Mouse (Mus musculus): ENCODE measurements around the gene Atrip. TPM values are rescaled to one million over a fixed set of nuclear protein-coding genes. Genes with fewer than 3 reads are reported as not detected.

Gene Atrip
- polyA plus RNA-seq, 1 experiment from 2014 or later, result 18.6 TPM

DNA sequence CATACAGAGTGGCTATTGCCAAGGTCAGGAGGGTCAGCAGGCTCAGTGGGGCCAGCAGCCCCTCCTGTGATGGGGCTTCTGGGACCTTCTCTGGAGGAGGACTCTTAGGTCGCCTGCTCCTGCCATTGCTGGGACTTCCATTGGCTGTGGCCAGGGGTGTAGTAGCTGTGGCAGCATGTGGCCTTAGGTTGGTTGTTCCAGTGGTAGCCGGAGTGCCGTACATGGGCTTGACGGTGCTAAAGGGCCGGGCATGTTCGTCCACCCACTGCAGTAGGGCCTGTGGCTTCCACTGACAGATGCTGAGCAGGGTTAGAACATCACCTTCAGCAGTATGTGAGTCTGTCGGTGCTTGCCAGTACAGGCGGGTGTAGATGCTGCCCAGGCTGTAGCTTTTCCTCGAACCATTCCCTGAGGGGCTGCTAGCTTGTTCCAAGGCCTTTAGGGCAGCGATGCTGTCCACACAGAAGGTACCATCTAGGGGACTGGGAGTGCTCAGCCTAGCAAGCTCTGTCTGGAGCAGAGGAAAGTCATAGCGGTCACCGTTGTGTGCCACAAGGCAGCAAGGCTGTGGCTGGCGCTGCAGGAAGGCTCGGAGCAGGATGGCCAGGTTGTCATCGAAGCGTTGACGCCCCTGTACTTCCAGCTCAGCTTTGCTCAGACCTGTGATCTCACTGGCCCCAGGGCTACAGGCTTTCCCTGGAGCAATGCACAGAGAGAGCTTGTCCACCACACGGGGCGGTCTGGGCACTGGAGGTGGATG is 15.7 kb downstream of the Atrip start:
- WGBS (ENCODE audit: insufficient replicate concordance), result 91% methylated on average over 19 of the region's 19 CpGs
- H3K4me2 ChIP-seq, result peak overlapping the region; percentile 67
- peak overlapping the region; percentile 53 for H3K9ac ChIP-seq (ENCODE audit: low read depth, low read length)
- ATAC-seq (replicated peaks; ENCODE audit: insufficient number of reproducible peaks, low FRiP score, low TSS enrichment), result no peak
- peaks cover 18% of the 10 kb centered on the region for H3K36me3 ChIP-seq (ENCODE audit: control insufficient read depth, insufficient read depth, low read length)
- peaks cover 21% of the 10 kb centered on the region for H3K4me1 ChIP-seq (ENCODE audit: control insufficient read depth, insufficient read depth, low read length)
- no peaks in the 10 kb centered on the region for H3K27me3 ChIP-seq (ENCODE audit: control insufficient read depth, insufficient read depth, low read length)
- H3K27ac ChIP-seq (ENCODE audit: low read depth, low read length), result peak overlapping the region; percentile 81; the same call in 1 of the 2 replicates
- no peak overlapping the region for H3K4me3 ChIP-seq (ENCODE audit: low read depth, low read length)
- no peaks in the 10 kb centered on the region for H3K9me3 ChIP-seq (replicated peaks; ENCODE audit: control insufficient read depth, low read length)

DNA sequence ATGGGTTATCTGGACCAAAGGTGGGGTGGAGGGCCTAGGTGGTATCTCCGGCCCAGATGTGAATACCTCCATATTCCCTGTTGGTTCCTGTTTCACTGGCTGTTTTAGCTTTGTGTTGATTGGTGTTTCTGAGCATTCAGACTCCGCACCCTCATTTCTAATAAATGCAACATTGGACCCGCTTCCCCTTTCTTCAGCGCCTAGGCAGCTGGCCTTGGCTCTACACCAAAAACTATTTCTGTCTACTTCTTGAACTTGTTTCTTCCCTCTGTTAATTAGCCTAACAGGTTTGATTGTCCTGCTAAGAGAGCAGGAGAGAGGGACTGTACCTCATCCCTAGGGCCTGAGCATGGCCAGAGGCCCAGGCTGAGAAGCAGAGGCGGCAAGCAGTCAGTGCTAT is 16.4 kb downstream of the Atrip start:
- H3K9ac ChIP-seq (ENCODE audit: low read depth, low read length), result no peak overlapping the region

DNA sequence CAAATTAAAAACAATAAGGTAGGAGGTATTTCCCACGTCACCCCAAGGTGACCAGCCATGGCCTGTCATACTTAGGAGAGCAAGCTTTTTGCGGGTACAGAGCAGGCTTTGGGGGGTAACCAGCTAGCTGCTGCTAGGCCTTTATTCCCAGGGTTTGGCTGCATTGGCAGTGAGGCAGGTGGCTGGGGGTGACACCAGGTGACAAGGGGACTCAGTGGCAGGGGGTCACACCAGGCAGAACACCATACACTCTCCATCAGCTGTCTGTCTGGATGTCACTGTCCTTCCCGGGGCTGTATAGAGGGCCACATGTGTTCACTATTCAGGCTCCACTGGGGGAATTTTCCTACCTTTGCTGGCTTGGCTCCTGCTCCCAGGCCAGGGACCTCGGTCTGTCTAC is 17.0 kb downstream of the Atrip start:
- no peak overlapping the region for H3K4me2 ChIP-seq
- no peak overlapping the region for H3K4me3 ChIP-seq (ENCODE audit: low read depth, low read length)
- H3K36me3 ChIP-seq (ENCODE audit: control insufficient read depth, insufficient read depth, low read length), result peaks cover 18% of the 10 kb centered on the region
- H3K9ac ChIP-seq (ENCODE audit: low read depth, low read length), result no peak overlapping the region
- WGBS (ENCODE audit: insufficient replicate concordance), result 83% methylated on average over 4 of the region's 4 CpGs
- no peak overlapping the region for H3K27ac ChIP-seq (ENCODE audit: low read depth, low read length)
- H3K27me3 ChIP-seq (ENCODE audit: control insufficient read depth, insufficient read depth, low read length), result no peaks in the 10 kb centered on the region
- peaks cover 21% of the 10 kb centered on the region for H3K4me1 ChIP-seq (ENCODE audit: control insufficient read depth, insufficient read depth, low read length)
- H3K9me3 ChIP-seq (replicated peaks; ENCODE audit: control insufficient read depth, low read length), result no peaks in the 10 kb centered on the region
- ATAC-seq (replicated peaks; ENCODE audit: insufficient number of reproducible peaks, low FRiP score, low TSS enrichment), result no peak

More for the DNA sequence above, 16.4 kb downstream of the Atrip start:
- no peak for ATAC-seq (replicated peaks; ENCODE audit: insufficient number of reproducible peaks, low FRiP score, low TSS enrichment)
- Histone ChIP-seq H3K27ac (ENCODE audit: low read depth, low read length) (no peak overlapping the region), H3K9me3 (replicated peaks; ENCODE audit: control insufficient read depth, low read length) (no peaks in the 10 kb centered on the region), H3K27me3 (ENCODE audit: control insufficient read depth, insufficient read depth, low read length) (no peaks in the 10 kb centered on the region), H3K4me3 (ENCODE audit: low read depth, low read length) (no peak overlapping the region), H3K36me3 (ENCODE audit: control insufficient read depth, insufficient read depth, low read length) (peaks cover 18% of the 10 kb centered on the region), H3K4me1 (ENCODE audit: control insufficient read depth, insufficient read depth, low read length) (peaks cover 21% of the 10 kb centered on the region), H3K4me2 (no peak overlapping the region)
- WGBS (ENCODE audit: insufficient replicate concordance), result 86% methylated on average over 5 of the region's 5 CpGs

DNA sequence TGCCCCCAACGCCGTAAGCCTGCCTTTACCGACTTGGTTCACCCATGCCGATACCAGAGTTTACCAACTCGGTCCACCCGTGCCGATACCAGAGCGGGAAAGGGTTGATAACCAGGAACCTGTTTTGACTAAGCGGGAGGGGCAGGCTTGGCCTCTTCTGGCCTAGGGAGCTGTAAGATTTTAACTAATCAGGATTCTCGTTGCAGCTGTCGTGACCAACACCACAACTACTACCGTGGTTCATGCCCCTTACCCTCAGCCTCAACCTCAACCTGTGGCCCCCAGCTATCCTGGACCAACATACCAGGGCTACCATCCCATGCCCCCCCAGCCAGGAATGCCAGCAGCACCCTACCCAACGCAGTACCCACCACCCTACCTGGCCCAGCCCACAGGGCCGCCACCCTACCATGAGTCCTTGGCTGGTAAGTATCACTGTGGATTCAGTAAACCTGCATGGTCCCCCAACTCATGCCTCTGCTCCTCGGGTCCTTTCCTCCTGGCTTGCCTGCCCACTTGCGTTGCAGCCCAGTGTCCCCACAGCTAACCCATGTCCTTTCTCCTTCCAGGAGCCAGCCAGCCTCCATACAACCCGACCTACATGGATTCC is 17.7 kb downstream of the Atrip start:
- Histone ChIP-seq H3K4me1 (ENCODE audit: control insufficient read depth, insufficient read depth, low read length) (peaks cover 21% of the 10 kb centered on the region), H3K27me3 (ENCODE audit: control insufficient read depth, insufficient read depth, low read length) (no peaks in the 10 kb centered on the region), H3K4me3 (ENCODE audit: low read depth, low read length) (no peak overlapping the region), H3K4me2 (no peak overlapping the region), H3K9ac (ENCODE audit: low read depth, low read length) (no peak overlapping the region), H3K36me3 (ENCODE audit: control insufficient read depth, insufficient read depth, low read length) (peaks cover 18% of the 10 kb centered on the region), H3K27ac (ENCODE audit: low read depth, low read length) (no peak overlapping the region), H3K9me3 (replicated peaks; ENCODE audit: control insufficient read depth, low read length) (no peaks in the 10 kb centered on the region)
- no peak for ATAC-seq (replicated peaks; ENCODE audit: insufficient number of reproducible peaks, low FRiP score, low TSS enrichment)
- WGBS (ENCODE audit: insufficient replicate concordance), result 92% methylated on average over 17 of the region's 17 CpGs

DNA sequence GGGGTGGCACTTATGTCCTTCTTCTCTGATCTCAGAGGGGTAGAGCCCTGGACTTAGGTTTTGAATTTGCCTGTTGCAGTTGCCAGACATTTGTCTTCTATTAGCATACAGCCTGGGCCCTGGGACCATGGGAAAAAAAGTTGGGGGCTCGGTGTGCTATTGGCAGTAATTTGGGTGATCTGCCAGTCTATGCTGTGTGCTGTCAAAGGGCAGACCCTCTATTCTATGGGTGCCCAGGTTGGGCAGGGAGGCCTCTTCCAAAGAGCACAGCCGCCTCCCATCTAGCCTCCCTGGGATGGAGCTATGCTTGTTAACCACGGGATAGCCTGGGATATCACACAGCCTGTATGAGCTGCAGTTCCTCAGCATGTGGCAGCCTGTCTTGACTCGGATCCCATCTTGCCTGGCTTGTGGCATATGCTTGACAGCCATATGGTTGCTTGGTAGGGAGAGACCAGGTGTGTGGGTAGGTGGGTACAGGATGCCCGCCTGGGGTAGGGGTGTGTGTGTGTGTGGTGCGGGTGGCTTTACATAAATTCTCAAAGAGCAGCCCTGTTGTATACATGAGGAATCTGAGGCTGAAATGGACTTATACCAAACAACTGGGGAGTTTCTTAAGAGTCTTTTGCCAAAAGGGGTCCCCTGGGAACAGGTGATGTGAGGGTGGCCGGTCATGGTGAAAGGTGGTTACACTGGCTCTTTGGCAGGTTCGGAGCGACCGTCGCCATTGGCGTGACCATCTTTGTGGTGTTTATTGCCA is 18.5 kb downstream of the Atrip start:
- Histone ChIP-seq H3K27me3 (ENCODE audit: control insufficient read depth, insufficient read depth, low read length) (no peaks in the 10 kb centered on the region), H3K36me3 (ENCODE audit: control insufficient read depth, insufficient read depth, low read length) (peaks cover 18% of the 10 kb centered on the region), H3K9ac (ENCODE audit: low read depth, low read length) (peak overlapping the region; percentile 16; the same call in 1 of the 2 replicates), H3K4me2 (peak overlapping the region; percentile 60), H3K27ac (ENCODE audit: low read depth, low read length) (peak overlapping the region; percentile 70), H3K4me1 (ENCODE audit: control insufficient read depth, insufficient read depth, low read length) (peaks cover 21% of the 10 kb centered on the region), H3K4me3 (ENCODE audit: low read depth, low read length) (peak overlapping the region; percentile 32), H3K9me3 (replicated peaks; ENCODE audit: control insufficient read depth, low read length) (no peaks in the 10 kb centered on the region)
- 88% methylated on average over 12 of the region's 12 CpGs for WGBS (ENCODE audit: insufficient replicate concordance)
- no peak for ATAC-seq (replicated peaks; ENCODE audit: insufficient number of reproducible peaks, low FRiP score, low TSS enrichment)

DNA sequence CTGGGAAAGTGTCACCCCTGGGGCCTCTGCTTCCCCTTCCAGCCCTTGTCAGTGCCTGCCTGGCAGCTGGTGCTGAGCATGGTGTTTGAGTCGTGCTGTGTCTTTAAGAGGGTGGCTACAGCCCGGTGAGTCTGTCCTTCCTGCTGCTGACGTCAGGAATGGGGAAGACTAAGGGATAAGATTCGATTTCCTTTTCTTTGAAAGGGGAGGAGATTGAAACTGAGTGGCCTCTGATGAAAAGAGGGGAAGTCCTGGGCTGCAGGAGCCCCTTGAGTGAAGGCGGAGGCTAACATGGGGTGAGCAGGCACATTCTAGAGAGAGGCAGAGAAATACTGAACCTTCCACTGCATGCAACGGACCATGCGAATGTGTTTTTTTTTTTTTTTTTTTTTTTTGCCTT is 19.2 kb downstream of the Atrip start:
- H3K4me2 ChIP-seq, result peak overlapping the region; percentile 60
- no peaks in the 10 kb centered on the region for H3K27me3 ChIP-seq (ENCODE audit: control insufficient read depth, insufficient read depth, low read length)
- H3K36me3 ChIP-seq (ENCODE audit: control insufficient read depth, insufficient read depth, low read length), result peaks cover 18% of the 10 kb centered on the region
- H3K9me3 ChIP-seq (replicated peaks; ENCODE audit: control insufficient read depth, low read length), result no peaks in the 10 kb centered on the region
- H3K9ac ChIP-seq (ENCODE audit: low read depth, low read length), result peak overlapping the region; percentile 16
- ATAC-seq (replicated peaks; ENCODE audit: insufficient number of reproducible peaks, low FRiP score, low TSS enrichment), result peak; percentile 68; the same call in 1 of the 2 replicates
- H3K4me1 ChIP-seq (ENCODE audit: control insufficient read depth, insufficient read depth, low read length), result peaks cover 19% of the 10 kb centered on the region
- WGBS (ENCODE audit: insufficient replicate concordance), result 8% methylated on average over 7 of the region's 7 CpGs
- H3K27ac ChIP-seq (ENCODE audit: low read depth, low read length), result peak overlapping the region; percentile 70
- H3K4me3 ChIP-seq (ENCODE audit: low read depth, low read length), result peak overlapping the region; percentile 32

DNA sequence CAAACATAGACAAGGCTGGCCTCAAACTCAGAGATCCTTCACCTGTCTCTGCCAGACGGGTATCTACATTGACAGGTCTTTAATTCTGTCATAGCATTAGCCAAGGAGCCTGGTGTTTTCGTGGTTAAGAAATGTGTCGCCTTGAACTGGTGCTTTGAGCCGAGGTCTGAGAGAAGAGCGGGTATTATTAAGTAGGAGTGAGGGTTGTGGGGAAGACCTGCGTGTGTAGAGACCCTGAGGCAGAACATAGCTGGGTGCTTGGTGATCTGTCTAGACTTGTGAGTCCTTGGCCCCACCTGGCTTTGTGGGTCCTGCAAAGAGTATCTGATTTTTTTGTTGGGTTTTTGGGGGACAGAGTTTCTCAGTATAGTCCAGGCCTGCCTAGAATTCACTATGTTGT is 20.1 kb downstream of the Atrip start:
- H3K27ac ChIP-seq (ENCODE audit: low read depth, low read length), result peak overlapping the region; percentile 70; the same call in 1 of the 2 replicates
- H3K36me3 ChIP-seq (ENCODE audit: control insufficient read depth, insufficient read depth, low read length), result peaks cover 18% of the 10 kb centered on the region
- ATAC-seq (replicated peaks; ENCODE audit: insufficient number of reproducible peaks, low FRiP score, low TSS enrichment), result no peak
- H3K9ac ChIP-seq (ENCODE audit: low read depth, low read length), result no peak overlapping the region
- H3K4me2 ChIP-seq, result no peak overlapping the region
- peaks cover 12% of the 10 kb centered on the region for H3K4me1 ChIP-seq (ENCODE audit: control insufficient read depth, insufficient read depth, low read length)
- H3K27me3 ChIP-seq (ENCODE audit: control insufficient read depth, insufficient read depth, low read length), result no peaks in the 10 kb centered on the region
- no peaks in the 10 kb centered on the region for H3K9me3 ChIP-seq (replicated peaks; ENCODE audit: control insufficient read depth, low read length)
- no peak overlapping the region for H3K4me3 ChIP-seq (ENCODE audit: low read depth, low read length)
- 77% methylated on average over 6 of the region's 6 CpGs for WGBS (ENCODE audit: insufficient replicate concordance)

DNA sequence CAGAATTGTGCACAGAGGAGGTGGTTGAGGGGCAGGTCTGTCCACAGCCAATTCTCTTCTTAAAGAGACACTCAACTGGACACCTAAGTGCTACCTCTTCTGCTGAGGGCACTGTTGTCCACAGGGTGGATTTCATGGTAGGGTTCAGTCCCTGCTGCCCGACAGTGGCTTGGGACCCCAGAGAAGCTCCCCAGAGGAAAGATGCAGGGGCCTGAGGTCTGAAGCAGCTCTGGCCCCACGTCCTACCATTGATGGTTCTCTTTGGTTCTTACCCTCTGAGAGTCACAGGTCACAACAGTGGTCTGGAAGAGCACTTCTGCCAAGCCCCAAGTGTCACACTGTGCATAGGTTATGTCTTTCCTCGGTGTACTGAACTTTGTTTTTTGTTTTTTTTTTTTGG is 20.6 kb downstream of the Atrip start:
- Histone ChIP-seq H3K9ac (ENCODE audit: low read depth, low read length) (no peak overlapping the region), H3K27me3 (ENCODE audit: control insufficient read depth, insufficient read depth, low read length) (no peaks in the 10 kb centered on the region), H3K4me3 (ENCODE audit: low read depth, low read length) (no peak overlapping the region), H3K27ac (ENCODE audit: low read depth, low read length) (no peak overlapping the region), H3K36me3 (ENCODE audit: control insufficient read depth, insufficient read depth, low read length) (peaks cover 18% of the 10 kb centered on the region), H3K4me2 (no peak overlapping the region), H3K9me3 (replicated peaks; ENCODE audit: control insufficient read depth, low read length) (no peaks in the 10 kb centered on the region), H3K4me1 (ENCODE audit: control insufficient read depth, insufficient read depth, low read length) (peaks cover 8% of the 10 kb centered on the region)
- 76% methylated on average over 3 of the region's 3 CpGs for WGBS (ENCODE audit: insufficient replicate concordance)
- ATAC-seq (replicated peaks; ENCODE audit: insufficient number of reproducible peaks, low FRiP score, low TSS enrichment), result no peak

Measured in heart, embryonic 11.5 days (tissue).